Mouse (Mus musculus): Measurements from ENCODE around the gene Cdc14a. TPM values are rescaled to one million over a fixed set of nuclear protein-coding genes. Genes with fewer than 3 reads are reported as not detected.

The Cdc14a gene
- polyA plus RNA-seq, 1 experiment from 2014 or later: 19.7 TPM

DNA sequence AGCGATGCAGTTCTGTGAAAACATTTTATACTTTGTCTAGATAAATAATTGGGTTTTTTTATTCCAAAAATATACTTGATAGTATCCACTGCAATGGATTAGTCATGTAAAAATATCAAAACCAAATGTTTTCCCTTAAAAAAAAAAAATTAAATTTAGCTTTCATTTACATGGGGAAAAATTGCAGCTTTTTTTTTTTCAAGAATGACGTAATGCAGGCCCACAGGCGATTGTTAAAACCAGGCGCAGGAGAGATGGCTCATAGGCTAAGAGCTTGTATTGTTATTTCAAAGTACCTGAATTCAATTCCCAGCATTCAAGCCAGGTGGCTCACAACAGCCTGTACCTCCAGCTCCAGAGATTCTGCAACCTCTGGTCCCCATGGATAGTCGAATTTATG lies 196.4 kb downstream of the Cdc14a start:
- H3K9me3 ChIP-seq (ENCODE audit: control insufficient read depth, low read length): no peaks in the 10 kb centered on the region
- H3K9ac ChIP-seq (ENCODE audit: low read length): no peak overlapping the region
- no peaks in the 10 kb centered on the region for H3K27me3 ChIP-seq (ENCODE audit: control insufficient read depth, insufficient read depth, low read length)
- ATAC-seq (ENCODE audit: insufficient read depth, low FRiP score, low TSS enrichment): no peak
- no peaks in the 10 kb centered on the region for H3K4me1 ChIP-seq (ENCODE audit: control insufficient read depth, insufficient read depth, low read length)
- 86% methylated on average over 5 of the region's 5 CpGs for WGBS
- no peak overlapping the region for H3K4me3 ChIP-seq (ENCODE audit: low read depth, low read length)
- H3K36me3 ChIP-seq (ENCODE audit: control insufficient read depth, insufficient read depth, low read length): no peaks in the 10 kb centered on the region
- no peak overlapping the region for H3K4me2 ChIP-seq (ENCODE audit: low read depth)
- H3K27ac ChIP-seq (ENCODE audit: low read depth, low read length): no peak overlapping the region
- no peak for DNase-seq (ENCODE audit: low spot score)

DNA sequence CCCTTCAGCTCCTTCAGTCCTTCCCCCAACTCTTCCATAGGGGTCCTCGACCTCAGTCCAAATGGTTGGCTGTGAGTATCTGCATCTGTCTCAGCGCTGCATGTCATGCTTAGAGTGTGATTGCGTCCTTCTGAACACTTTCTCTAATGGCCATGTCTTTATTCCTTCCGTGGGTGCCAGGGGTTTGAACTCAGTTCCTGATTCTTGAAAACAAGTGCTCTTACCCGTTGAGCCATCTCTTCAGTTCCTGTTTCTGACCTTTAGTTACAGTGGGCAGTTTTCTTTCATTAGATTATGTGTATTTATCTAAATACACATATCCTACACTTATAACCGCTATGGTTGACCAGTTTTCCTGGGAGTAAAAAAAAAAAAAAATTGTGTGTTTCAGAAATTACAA lies 196.9 kb downstream of the Cdc14a start:
- Histone ChIP-seq H3K27ac (ENCODE audit: low read depth, low read length) (no peak overlapping the region), H3K4me2 (ENCODE audit: low read depth) (no peak overlapping the region), H3K27me3 (ENCODE audit: control insufficient read depth, insufficient read depth, low read length) (no peaks in the 10 kb centered on the region), H3K36me3 (ENCODE audit: control insufficient read depth, insufficient read depth, low read length) (no peaks in the 10 kb centered on the region), H3K9ac (ENCODE audit: low read length) (no peak overlapping the region), H3K4me1 (ENCODE audit: control insufficient read depth, insufficient read depth, low read length) (no peaks in the 10 kb centered on the region), H3K9me3 (ENCODE audit: control insufficient read depth, low read length) (no peaks in the 10 kb centered on the region), H3K4me3 (ENCODE audit: low read depth, low read length) (no peak overlapping the region)
- no peak for ATAC-seq (ENCODE audit: insufficient read depth, low FRiP score, low TSS enrichment)
- WGBS: 89% methylated on average over 6 of the region's 6 CpGs
- no peak for DNase-seq (ENCODE audit: low spot score)

Other genes with a start within 250 kb of the Cdc14a start
- 0.49 and 0.57 TPM in 2 replicates for gene Gpr88, start 170.5 kb downstream of the Cdc14a start, polyA plus RNA-seq (2014; fragmentation: Nextera tagmentation; extraction: Ambion mirVana)
- 118 and 119 TPM in 2 replicates for gene Rtca, start 84.2 kb upstream of the Cdc14a start, polyA plus RNA-seq (2014; fragmentation: Nextera tagmentation; extraction: Ambion mirVana)
- gene Dbt, start 89.0 kb upstream of the Cdc14a start, polyA plus RNA-seq (2014; fragmentation: Nextera tagmentation; extraction: Ambion mirVana): 12.5 and 13.0 TPM in 2 replicates
- 0.65 and 0.99 TPM in 2 replicates for gene Lrrc39, start 138.9 kb upstream of the Cdc14a start, polyA plus RNA-seq (2014; fragmentation: Nextera tagmentation; extraction: Ambion mirVana)
- gene Sass6, start 170.9 kb upstream of the Cdc14a start, polyA plus RNA-seq (2014; fragmentation: Nextera tagmentation; extraction: Ambion mirVana): 33.0 and 36.2 TPM in 2 replicates
- 18.8 and 23.4 TPM in 2 replicates for gene Trmt13, start 190.6 kb upstream of the Cdc14a start, polyA plus RNA-seq (2014; fragmentation: Nextera tagmentation; extraction: Ambion mirVana)
- gene Mfsd14a, start 238.6 kb upstream of the Cdc14a start, polyA plus RNA-seq (2014; fragmentation: Nextera tagmentation; extraction: Ambion mirVana): 79.9 and 81.1 TPM in 2 replicates